Mouse (Mus musculus): ENCODE measurements at regions not wholly inside any gene's neighbourhood (a gene's known extent, or its start where the extent isn't known, plus 50 kb on each side); places are given as distances from the start of the nearest gene placed in this dataset.

- H3K9ac ChIP-seq (ENCODE audit: low read length) = no peak overlapping the region
- no peak overlapping the region for H3K4me3 ChIP-seq (ENCODE audit: low read depth, low read length)
- no peaks in the 10 kb centered on the region for H3K27me3 ChIP-seq (replicated peaks; ENCODE audit: control insufficient read depth, insufficient read depth, low read length)
- WGBS = 85% methylated on average over 2 of the region's 2 CpGs
- no peaks in the 10 kb centered on the region for H3K36me3 ChIP-seq (ENCODE audit: control insufficient read depth, insufficient read depth, low read length)
- DNase-seq (ENCODE audit: low spot score) = no peak
- H3K4me1 ChIP-seq (ENCODE audit: control insufficient read depth, insufficient read depth, low read length) = no peaks in the 10 kb centered on the region
- H3K4me2 ChIP-seq (ENCODE audit: low read length) = no peak overlapping the region
- H3K27ac ChIP-seq (ENCODE audit: low read depth, low read length) = no peak overlapping the region
- no peaks in the 10 kb centered on the region for H3K9me3 ChIP-seq (replicated peaks; ENCODE audit: control insufficient read depth, low read length)
- ATAC-seq = no peak
These were observed 1786.1 kb downstream of the 9330182O14Rik start for GRCm38 (mm10) chr15:41920270-41920669.

GRCm38 (mm10) chr15:41936697-41937096 lies 1802.5 kb downstream of the 9330182O14Rik start:
- Histone ChIP-seq H3K9me3 (replicated peaks; ENCODE audit: control insufficient read depth, low read length) (0 out of 2 replicates have a peak, but pooled peaks cover 4% of the 10 kb centered on the region), H3K4me2 (ENCODE audit: low read length) (no peak overlapping the region), H3K36me3 (ENCODE audit: control insufficient read depth, insufficient read depth, low read length) (no peaks in the 10 kb centered on the region), H3K4me1 (ENCODE audit: control insufficient read depth, insufficient read depth, low read length) (no peaks in the 10 kb centered on the region), H3K4me3 (ENCODE audit: low read depth, low read length) (no peak overlapping the region), H3K27ac (ENCODE audit: low read depth, low read length) (no peak overlapping the region), H3K9ac (ENCODE audit: low read length) (no peak overlapping the region), H3K27me3 (replicated peaks; ENCODE audit: control insufficient read depth, insufficient read depth, low read length) (no peaks in the 10 kb centered on the region)
- WGBS = 47% methylated on average over 2 of the region's 2 CpGs
- ATAC-seq (peak; percentile 62; the same call in 1 of the 2 replicates), DNase-seq (ENCODE audit: low spot score) (peak; percentile 50)

- H3K9me3 ChIP-seq (replicated peaks; ENCODE audit: control insufficient read depth, low read length) = no peaks in the 10 kb centered on the region
- no peak for ATAC-seq
- no peak overlapping the region for H3K27ac ChIP-seq (ENCODE audit: low read depth, low read length)
- no peaks in the 10 kb centered on the region for H3K27me3 ChIP-seq (replicated peaks; ENCODE audit: control insufficient read depth, insufficient read depth, low read length)
- H3K4me2 ChIP-seq (ENCODE audit: low read length) = no peak overlapping the region
- WGBS = 84% methylated on average over 2 of the region's 2 CpGs
- no peaks in the 10 kb centered on the region for H3K4me1 ChIP-seq (ENCODE audit: control insufficient read depth, insufficient read depth, low read length)
- H3K36me3 ChIP-seq (ENCODE audit: control insufficient read depth, insufficient read depth, low read length) = no peaks in the 10 kb centered on the region
- no peak overlapping the region for H3K4me3 ChIP-seq (ENCODE audit: low read depth, low read length)
- no peak for DNase-seq (ENCODE audit: low spot score)
- H3K9ac ChIP-seq (ENCODE audit: low read length) = no peak overlapping the region
These were observed 1811.1 kb downstream of the 9330182O14Rik start for GRCm38 (mm10) chr15:41945226-41945625.

- no peak for DNase-seq (ENCODE audit: low spot score)
- H3K27ac ChIP-seq (ENCODE audit: low read depth, low read length) = no peak overlapping the region
- H3K4me2 ChIP-seq (ENCODE audit: low read length) = no peak overlapping the region
- H3K27me3 ChIP-seq (replicated peaks; ENCODE audit: control insufficient read depth, insufficient read depth, low read length) = no peaks in the 10 kb centered on the region
- no peaks in the 10 kb centered on the region for H3K9me3 ChIP-seq (replicated peaks; ENCODE audit: control insufficient read depth, low read length)
- no peak for ATAC-seq
- H3K36me3 ChIP-seq (ENCODE audit: control insufficient read depth, insufficient read depth, low read length) = no peaks in the 10 kb centered on the region
- no peaks in the 10 kb centered on the region for H3K4me1 ChIP-seq (ENCODE audit: control insufficient read depth, insufficient read depth, low read length)
- no peak overlapping the region for H3K4me3 ChIP-seq (ENCODE audit: low read depth, low read length)
- no peak overlapping the region for H3K9ac ChIP-seq (ENCODE audit: low read length)
These were observed 1813.7 kb downstream of the 9330182O14Rik start for GRCm38 (mm10) chr15:41947888-41948287.

GRCm38 (mm10) chr15:41948347-41949093 lies 1814.4 kb downstream of the 9330182O14Rik start:
- H3K4me2 ChIP-seq (ENCODE audit: low read length) = no peak overlapping the region
- ATAC-seq (peak; percentile 68; the same call in 1 of the 2 replicates), DNase-seq (ENCODE audit: low spot score) (peak; percentile 48)
- H3K4me3 ChIP-seq (ENCODE audit: low read depth, low read length) = no peak overlapping the region
- H3K27me3 ChIP-seq (replicated peaks; ENCODE audit: control insufficient read depth, insufficient read depth, low read length) = no peaks in the 10 kb centered on the region
- H3K36me3 ChIP-seq (ENCODE audit: control insufficient read depth, insufficient read depth, low read length) = no peaks in the 10 kb centered on the region
- no peak overlapping the region for H3K27ac ChIP-seq (ENCODE audit: low read depth, low read length)
- WGBS = 46% methylated on average over 4 of the region's 4 CpGs
- H3K9ac ChIP-seq (ENCODE audit: low read length) = no peak overlapping the region
- H3K4me1 ChIP-seq (ENCODE audit: control insufficient read depth, insufficient read depth, low read length) = no peaks in the 10 kb centered on the region
- no peaks in the 10 kb centered on the region for H3K9me3 ChIP-seq (replicated peaks; ENCODE audit: control insufficient read depth, low read length)

GRCm38 (mm10) chr15:41949094-41949461 lies 1814.9 kb downstream of the 9330182O14Rik start:
- H3K27me3 ChIP-seq (replicated peaks; ENCODE audit: control insufficient read depth, insufficient read depth, low read length) = no peaks in the 10 kb centered on the region
- DNase-seq (ENCODE audit: low spot score) (no peak), ATAC-seq (peak; percentile 42; the same call in 1 of the 2 replicates)
- WGBS = 64% methylated on average over 6 of the region's 6 CpGs
- H3K4me2 ChIP-seq (ENCODE audit: low read length) = no peak overlapping the region
- no peak overlapping the region for H3K4me3 ChIP-seq (ENCODE audit: low read depth, low read length)
- H3K9me3 ChIP-seq (replicated peaks; ENCODE audit: control insufficient read depth, low read length) = no peaks in the 10 kb centered on the region
- no peaks in the 10 kb centered on the region for H3K36me3 ChIP-seq (ENCODE audit: control insufficient read depth, insufficient read depth, low read length)
- H3K27ac ChIP-seq (ENCODE audit: low read depth, low read length) = no peak overlapping the region
- no peak overlapping the region for H3K9ac ChIP-seq (ENCODE audit: low read length)
- H3K4me1 ChIP-seq (ENCODE audit: control insufficient read depth, insufficient read depth, low read length) = no peaks in the 10 kb centered on the region

GRCm38 (mm10) chr15:41951276-41951675 lies 1817.1 kb downstream of the 9330182O14Rik start:
- H3K4me1 ChIP-seq (ENCODE audit: control insufficient read depth, insufficient read depth, low read length) = no peaks in the 10 kb centered on the region
- H3K9ac ChIP-seq (ENCODE audit: low read length) = no peak overlapping the region
- WGBS = 82% methylated on average over 5 of the region's 5 CpGs
- H3K4me2 ChIP-seq (ENCODE audit: low read length) = no peak overlapping the region
- H3K36me3 ChIP-seq (ENCODE audit: control insufficient read depth, insufficient read depth, low read length) = no peaks in the 10 kb centered on the region
- no peaks in the 10 kb centered on the region for H3K9me3 ChIP-seq (replicated peaks; ENCODE audit: control insufficient read depth, low read length)
- no peaks in the 10 kb centered on the region for H3K27me3 ChIP-seq (replicated peaks; ENCODE audit: control insufficient read depth, insufficient read depth, low read length)
- no peak overlapping the region for H3K4me3 ChIP-seq (ENCODE audit: low read depth, low read length)
- ATAC-seq (no peak), DNase-seq (ENCODE audit: low spot score) (peak; percentile 16)
- H3K27ac ChIP-seq (ENCODE audit: low read depth, low read length) = no peak overlapping the region

GRCm38 (mm10) chr15:41960597-41960996 lies 1826.4 kb downstream of the 9330182O14Rik start:
- Histone ChIP-seq H3K27ac (ENCODE audit: low read depth, low read length) (no peak overlapping the region), H3K36me3 (ENCODE audit: control insufficient read depth, insufficient read depth, low read length) (no peaks in the 10 kb centered on the region), H3K4me3 (ENCODE audit: low read depth, low read length) (no peak overlapping the region), H3K27me3 (replicated peaks; ENCODE audit: control insufficient read depth, insufficient read depth, low read length) (no peaks in the 10 kb centered on the region), H3K4me2 (ENCODE audit: low read length) (no peak overlapping the region), H3K4me1 (ENCODE audit: control insufficient read depth, insufficient read depth, low read length) (no peaks in the 10 kb centered on the region), H3K9me3 (replicated peaks; ENCODE audit: control insufficient read depth, low read length) (no peaks in the 10 kb centered on the region), H3K9ac (ENCODE audit: low read length) (no peak overlapping the region)
- ATAC-seq (no peak), DNase-seq (ENCODE audit: low spot score) (no peak)

- no peak overlapping the region for H3K4me2 ChIP-seq (ENCODE audit: low read length)
- H3K4me1 ChIP-seq (ENCODE audit: control insufficient read depth, insufficient read depth, low read length) = no peaks in the 10 kb centered on the region
- H3K27me3 ChIP-seq (replicated peaks; ENCODE audit: control insufficient read depth, insufficient read depth, low read length) = no peaks in the 10 kb centered on the region
- H3K36me3 ChIP-seq (ENCODE audit: control insufficient read depth, insufficient read depth, low read length) = no peaks in the 10 kb centered on the region
- ATAC-seq (no peak), DNase-seq (ENCODE audit: low spot score) (no peak)
- no peak overlapping the region for H3K4me3 ChIP-seq (ENCODE audit: low read depth, low read length)
- H3K9ac ChIP-seq (ENCODE audit: low read length) = no peak overlapping the region
- 87% methylated on average over 6 of the region's 6 CpGs for WGBS
- H3K9me3 ChIP-seq (replicated peaks; ENCODE audit: control insufficient read depth, low read length) = no peaks in the 10 kb centered on the region
- H3K27ac ChIP-seq (ENCODE audit: low read depth, low read length) = no peak overlapping the region
These were observed 1836.7 kb downstream of the 9330182O14Rik start for GRCm38 (mm10) chr15:41970877-41971276.
